Comparison of ENCODE assay signal across 8 mouse cellular contexts in genomic region chr1:180546798-180547750, GRCm38 (mm10). TPM values are rescaled to one million over a fixed set of nuclear protein-coding genes. Genes with fewer than 3 reads are reported as not detected.
DNase-seq lines count a peak whose midpoint lies in the region; ATAC-seq lines count a peak whose summit lies in the region.
"Had no signal": no experiment of that assay in that cellular context is flagged by ENCODE, and none has a peak within 500 bp of the region (broad histone marks: within the 10 kb centered on the region; RNA-seq: fewer than 3 reads in every experiment).

No protein-coding gene starts in this region.

- 0 out of 2 replicates have a peak, but pooled peaks cover 3% of the 10 kb centered on the region for H3K4me1 ChIP-seq in neural tube, embryonic 11.5 days (ENCODE audit: control insufficient read depth, insufficient read depth, low read length)
- H3K4me1 ChIP-seq in hindbrain, embryonic 12.5 days, result peaks cover 22% of the 10 kb centered on the region
- peaks cover 32% of the 10 kb centered on the region for H3K4me1 ChIP-seq in limb, embryonic 12.5 days (replicated peaks)

- no peaks in the 10 kb centered on the region for H3K36me3 ChIP-seq in neural tube, embryonic 11.5 days (ENCODE audit: control insufficient read depth, insufficient read depth, low read length)
- H3K36me3 ChIP-seq in hindbrain, embryonic 12.5 days, result no peaks in the 10 kb centered on the region
- H3K36me3 ChIP-seq in limb, embryonic 12.5 days, result no peaks in the 10 kb centered on the region

- peak overlapping the region; percentile 40 for H3K9ac ChIP-seq in neural tube, embryonic 11.5 days (ENCODE audit: low read length)
- no peak overlapping the region for H3K9ac ChIP-seq in hindbrain, embryonic 12.5 days
- H3K9ac ChIP-seq in limb, embryonic 12.5 days (replicated peaks), result peak overlapping the region; percentile 24; the same call in 1 of the 2 replicates

- no peak for DNase-seq in neural tube, embryonic 11.5 days (ENCODE audit: low spot score)
- DNase-seq in neural tube, embryonic 10.5 days (ENCODE audit: extremely low spot score, low spot score), result no peak
- DNase-seq in testis, postnatal 14 days (ENCODE audit: low spot score), result peak; percentile 65
- no peak for DNase-seq in cerebellum, postnatal 4 days (ENCODE audit: low spot score in 2 of 2)
- DNase-seq: cerebellum, postnatal 36 days had no signal

- no peak overlapping the region for H3K27ac ChIP-seq in neural tube, embryonic 11.5 days (ENCODE audit: low read depth, low read length)
- H3K27ac ChIP-seq in hindbrain, embryonic 12.5 days, result 0 out of 2 replicates have a peak overlapping the region, but pooled peaks have one; percentile 2
- H3K27ac ChIP-seq in limb, embryonic 12.5 days, result no peak overlapping the region

- no peak for ATAC-seq in neural tube, embryonic 11.5 days (ENCODE audit: insufficient read depth, low FRiP score, low TSS enrichment)
- no peak for ATAC-seq in hindbrain, embryonic 12.5 days (ENCODE audit: low FRiP score)
- ATAC-seq in limb, embryonic 12.5 days (ENCODE audit: insufficient number of reproducible peaks, insufficient read depth, low FRiP score, low TSS enrichment, low read depth), result no peak
- no peak for ATAC-seq in megakaryocyte-erythroid progenitor cell, adult 5-6 weeks (replicated peaks; ENCODE audit: low FRiP score, low TSS enrichment, poor library complexity, severe bottlenecking)

- 41% methylated on average over 13 of the region's 13 CpGs for WGBS in neural tube, embryonic 11.5 days
- WGBS in hindbrain, embryonic 12.5 days, result 46% methylated on average over 13 of the region's 13 CpGs
- 37% methylated on average over 13 of the region's 13 CpGs for WGBS in limb, embryonic 12.5 days

- peak overlapping the region; percentile 10; the same call in 1 of the 2 replicates for H3K4me3 ChIP-seq in neural tube, embryonic 11.5 days (ENCODE audit: low read depth, low read length)
- no peak overlapping the region for H3K4me3 ChIP-seq in hindbrain, embryonic 12.5 days
- peak overlapping the region; percentile 19; the same call in 1 of the 2 replicates for H3K4me3 ChIP-seq in limb, embryonic 12.5 days (replicated peaks)

- H3K9me3 ChIP-seq in neural tube, embryonic 11.5 days (ENCODE audit: control insufficient read depth, low read length), result no peaks in the 10 kb centered on the region
- no peaks in the 10 kb centered on the region for H3K9me3 ChIP-seq in hindbrain, embryonic 12.5 days (replicated peaks)
- H3K9me3 ChIP-seq in limb, embryonic 12.5 days, result 0 out of 2 replicates have a peak, but pooled peaks cover 5% of the 10 kb centered on the region

- H3K4me2 ChIP-seq in neural tube, embryonic 11.5 days (ENCODE audit: low read depth), result peak overlapping the region; percentile 40
- peak overlapping the region; percentile 51 for H3K4me2 ChIP-seq in hindbrain, embryonic 12.5 days (replicated peaks)
- H3K4me2 ChIP-seq in limb, embryonic 12.5 days, result peak overlapping the region; percentile 53

- H3K27me3 ChIP-seq in neural tube, embryonic 11.5 days (ENCODE audit: control insufficient read depth, insufficient read depth, low read length), result no peaks in the 10 kb centered on the region
- H3K27me3 ChIP-seq in hindbrain, embryonic 12.5 days, result peaks cover 18% of the 10 kb centered on the region
- peaks cover 19% of the 10 kb centered on the region for H3K27me3 ChIP-seq in limb, embryonic 12.5 days

RNA-seq across cellular contexts. Expression of gene Parp1, which starts 21.6 kb away (rescaled TPM):
- 208 and 223 TPM in 2 replicates for polyA plus RNA-seq in neural tube, embryonic 11.5 days (2014; fragmentation: Nextera tagmentation; extraction: Ambion mirVana)
- polyA plus RNA-seq in hindbrain, embryonic 12.5 days (2016; fragmentation: Nextera tagmentation; extraction: Ambion mirVana), result 174 and 178 TPM in 2 replicates
- polyA plus RNA-seq in limb, embryonic 12.5 days (2016; fragmentation: Nextera tagmentation; extraction: Ambion mirVana), result 202 and 203 TPM in 2 replicates
- total RNA-seq in megakaryocyte-erythroid progenitor cell, adult 5-6 weeks (2014; fragmentation: Nextera tagmentation), result 113 and 133 TPM in 2 replicates
- total RNA-seq in megakaryocyte-erythroid progenitor cell, adult 5-6 weeks (2017), result 231 and 241 TPM in 2 replicates
